Mouse (Mus musculus) intestine, postnatal 0 days (tissue): ENCODE results near the gene Aldh1l1. TPM values are rescaled to one million over a fixed set of nuclear protein-coding genes. Genes with fewer than 3 reads are reported as not detected.

Experiments
- ATAC-seq: fragments of 200-750 bp; cut with Nextera tagmentation; 2 replicates; pipeline ENCODE4 v1.8.0; 2017; ENCODE audit warnings: mild to moderate bottlenecking, moderate TSS enrichment, moderate library complexity
- H3K27ac ChIP-seq: fragments of 300-500 bp; sonication (generic); 2 replicates; pipeline ENCODE4 v1.5.1; 2014; ENCODE audit warnings: mild to moderate bottlenecking, low read depth, low read length, moderate library complexity
- H3K27me3 ChIP-seq: fragments of 300-500 bp; sonication (generic); replicated peaks from 2 replicates; pipeline ENCODE4 v1.6.1; 2014; ENCODE audit warnings: low read length, mixed read lengths; ENCODE audit not compliant: control insufficient read depth, insufficient read depth
- H3K36me3 ChIP-seq: fragments of 300-500 bp; sonication (generic); 2 replicates; pipeline ENCODE4 v1.6.1; 2014; ENCODE audit warnings: mild to moderate bottlenecking, moderate library complexity; ENCODE audit not compliant: control insufficient read depth, insufficient read depth
- H3K4me1 ChIP-seq: fragments of 300-500 bp; sonication (generic); replicated peaks from 2 replicates; pipeline ENCODE4 v1.6.1; 2014; ENCODE audit warnings: antibody characterized with exemption, low read length, mixed read lengths; ENCODE audit not compliant: control insufficient read depth, insufficient read depth
- H3K4me2 ChIP-seq: fragments of 300-500 bp; sonication (generic); replicated peaks from 2 replicates; pipeline ENCODE4 v1.6.1; 2014; ENCODE audit warnings: low read depth, mild to moderate bottlenecking, moderate library complexity
- H3K4me3 ChIP-seq: fragments of 300-500 bp; sonication (generic); 2 replicates; pipeline ENCODE4 v1.5.1; 2014; ENCODE audit warnings: low read depth, low read length
- H3K9ac ChIP-seq: fragments of 300-500 bp; sonication (generic); 2 replicates; pipeline ENCODE4 v1.6.1; 2014; ENCODE audit warnings: mild to moderate bottlenecking, low read depth, low read length
- H3K9me3 ChIP-seq: fragments of 300-500 bp; sonication (generic); 2 replicates; pipeline ENCODE4 v1.6.1; 2016; ENCODE audit warnings: mixed run types; ENCODE audit not compliant: control insufficient read depth
- CTCF ChIP-seq: sonication (generic); IDR thresholded peaks from 2 replicates; pipeline ENCODE4 v1.5.1; 2016; ENCODE audit warnings: low read depth, mild to moderate bottlenecking, control low read depth, antibody characterized with exemption, moderate library complexity
- WGBS: fragments of 180-500 bp; shearing (Covaris S2); extraction: QIAGEN DNeasy Blood & Tissue Kit; methylation state at CpG from one replicate; pipeline ENCODE4 v1.1.7; 2014; 5-methylcytosine and 5-hydroxymethylcytosine counted together
- polyA plus RNA-seq: library from polyadenylated mRNA; unstranded; fragments of >200 nt; fragmentation: Nextera tagmentation; extraction: Ambion mirVana; gene quantifications from 2 replicates; pipeline ENCODE4 v1.2.1, GENCODE M21; 2015

Aldh1l1 gene
- polyA plus RNA-seq, 1 experiment from 2014 or later, result 12.1 TPM

DNA sequence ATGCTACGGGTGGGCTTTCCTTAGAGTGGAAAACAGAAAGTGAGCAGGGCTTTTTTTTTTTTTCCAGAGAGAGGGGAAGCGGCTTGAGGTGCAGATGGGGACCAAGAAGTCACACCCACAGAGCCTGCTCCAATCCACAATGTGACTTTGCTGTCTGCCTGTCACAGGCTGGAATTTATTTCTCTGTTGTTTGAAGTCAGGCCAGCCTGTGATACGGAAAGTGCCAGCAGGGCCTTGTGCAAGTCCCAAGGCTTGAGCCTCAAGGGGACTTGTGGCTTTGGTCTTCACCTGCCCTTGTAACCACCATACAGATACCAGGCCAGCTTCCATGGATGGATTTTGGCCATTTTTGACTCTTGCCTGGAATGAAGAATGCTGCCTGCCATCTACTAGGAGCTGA, 32.7 kb downstream of the Aldh1l1 start:
- H3K4me1 ChIP-seq, result no peaks in the 10 kb centered on the region
- no peak overlapping the region for H3K9ac ChIP-seq
- H3K36me3 ChIP-seq, result no peaks in the 10 kb centered on the region
- H3K4me3 ChIP-seq, result no peak overlapping the region
- H3K4me2 ChIP-seq, result no peak overlapping the region
- H3K27me3 ChIP-seq, result no peaks in the 10 kb centered on the region
- no peak overlapping the region for H3K27ac ChIP-seq
- 39% methylated on average over 3 of the region's 3 CpGs for WGBS
- H3K9me3 ChIP-seq, result no peaks in the 10 kb centered on the region
- no peak for ATAC-seq
- no peak for TF ChIP-seq CTCF

DNA sequence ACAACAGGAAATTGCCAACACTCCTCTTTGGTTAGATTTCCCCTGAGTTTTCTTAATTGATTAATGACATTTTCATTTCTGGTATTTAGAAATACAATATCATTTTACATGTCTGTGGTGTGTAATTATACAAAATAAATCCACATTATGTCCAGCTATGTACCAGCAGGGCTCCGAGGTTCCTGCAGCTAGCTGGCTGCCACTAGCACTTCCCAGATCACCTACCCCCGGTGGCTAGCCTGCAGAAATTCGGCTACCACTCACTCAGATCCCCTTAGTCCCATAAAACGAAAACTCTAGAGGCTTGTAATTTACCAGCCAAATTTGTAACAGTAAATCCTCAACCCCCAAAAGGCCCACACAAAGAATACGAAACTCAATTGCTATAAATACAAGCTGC, 33.1 kb downstream of the Aldh1l1 start:
- Histone ChIP-seq H3K36me3 (no peaks in the 10 kb centered on the region), H3K9ac (no peak overlapping the region), H3K27ac (no peak overlapping the region), H3K4me1 (no peaks in the 10 kb centered on the region), H3K4me3 (no peak overlapping the region), H3K27me3 (no peaks in the 10 kb centered on the region), H3K4me2 (no peak overlapping the region), H3K9me3 (no peaks in the 10 kb centered on the region)
- TF ChIP-seq CTCF, result no peak
- WGBS, result 48% methylated on average over 5 of the region's 5 CpGs
- ATAC-seq, result no peak

DNA sequence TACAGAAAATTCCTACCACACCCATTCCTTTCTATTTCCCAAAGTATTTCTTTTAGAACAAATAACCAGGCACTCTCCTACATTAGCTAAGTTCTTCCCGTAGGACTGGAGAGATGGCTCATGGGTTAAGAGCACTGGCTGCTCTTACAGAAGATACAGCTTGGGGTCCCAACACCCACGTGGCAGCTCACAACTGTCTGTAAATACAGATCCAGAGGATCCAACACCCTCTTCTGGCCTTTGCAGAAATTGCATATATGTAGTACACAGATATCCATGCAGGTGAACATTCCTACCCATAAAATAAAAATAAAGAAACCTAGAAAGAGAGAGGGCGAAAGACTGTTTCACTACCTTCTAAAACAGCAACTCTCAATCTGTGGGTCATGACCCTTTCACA, 40.2 kb downstream of the Aldh1l1 start:
- Histone ChIP-seq H3K9me3 (no peaks in the 10 kb centered on the region), H3K4me2 (no peak overlapping the region), H3K4me3 (no peak overlapping the region), H3K36me3 (no peaks in the 10 kb centered on the region), H3K27me3 (no peaks in the 10 kb centered on the region), H3K27ac (no peak overlapping the region), H3K9ac (no peak overlapping the region), H3K4me1 (no peaks in the 10 kb centered on the region)
- 70% methylated on average over 3 of the region's 3 CpGs for WGBS
- peak; percentile 9; the same call in 1 of the 2 replicates for TF ChIP-seq CTCF
- ATAC-seq, result no peak

DNA sequence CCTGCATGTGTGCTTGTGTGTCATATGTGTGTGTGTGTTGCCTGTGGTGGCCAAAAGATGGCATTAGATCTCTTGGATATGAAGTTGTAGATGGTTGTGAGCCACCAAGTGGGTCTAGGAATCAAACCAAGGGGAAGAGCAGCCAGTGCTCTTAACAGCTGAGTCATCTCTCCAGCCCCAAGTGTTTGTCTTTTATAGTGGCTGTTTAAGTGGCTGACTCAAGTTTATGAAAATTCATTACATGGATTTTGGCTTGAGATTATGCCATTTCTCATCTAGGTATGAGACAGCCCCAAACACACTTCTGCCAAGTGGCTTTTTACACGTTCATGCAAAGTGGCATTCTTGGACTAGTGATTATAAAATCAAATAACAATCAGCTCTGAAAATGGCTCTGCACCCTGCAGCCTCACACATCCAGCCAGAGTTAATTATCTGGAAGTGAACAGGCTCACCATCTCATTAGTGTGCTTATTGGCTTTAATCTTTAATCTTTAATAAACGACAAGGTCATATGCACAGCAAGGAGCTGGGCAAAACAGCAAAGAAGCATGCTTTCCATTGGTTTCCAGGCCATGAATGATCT, 43.3 kb downstream of the Aldh1l1 start:
- Histone ChIP-seq H3K9me3 (no peaks in the 10 kb centered on the region), H3K27ac (no peak overlapping the region), H3K4me1 (no peaks in the 10 kb centered on the region), H3K4me3 (no peak overlapping the region), H3K9ac (no peak overlapping the region), H3K4me2 (no peak overlapping the region), H3K36me3 (no peaks in the 10 kb centered on the region), H3K27me3 (no peaks in the 10 kb centered on the region)
- WGBS, result 41% methylated on average over 2 of the region's 2 CpGs
- no peak for ATAC-seq
- TF ChIP-seq CTCF, result no peak

DNA sequence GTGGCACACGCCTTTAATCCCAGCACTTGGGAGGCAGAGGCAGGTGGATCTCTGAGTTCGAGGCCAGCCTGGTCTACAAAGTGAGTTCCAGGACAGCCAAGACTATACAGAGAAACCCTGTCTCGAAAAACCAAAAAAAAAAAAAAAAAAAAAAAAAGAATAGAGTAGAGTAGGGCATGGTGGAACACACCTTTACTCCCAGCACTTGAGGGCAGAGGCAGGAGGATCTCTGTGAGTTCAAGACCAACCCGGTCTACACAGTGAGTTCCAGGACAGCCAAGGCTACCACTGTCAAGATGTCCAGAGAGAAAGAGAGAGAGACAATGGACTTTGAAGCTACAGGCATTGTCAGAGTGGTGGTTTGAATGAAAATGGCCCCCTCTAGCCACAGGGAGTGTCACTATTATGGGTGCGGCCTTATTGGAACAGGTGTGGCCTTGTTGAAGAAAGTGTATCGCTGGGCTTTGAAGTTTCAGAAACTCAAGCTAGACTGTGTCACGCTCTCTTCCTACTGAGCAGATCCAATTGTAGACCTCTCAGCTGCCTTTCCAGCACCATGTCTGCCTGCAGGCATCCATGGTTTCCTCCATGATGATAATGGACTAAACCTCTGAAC, 46.5 kb downstream of the Aldh1l1 start:
- no peak for TF ChIP-seq CTCF
- no peak overlapping the region for H3K27ac ChIP-seq
- H3K4me3 ChIP-seq, result no peak overlapping the region
- no peaks in the 10 kb centered on the region for H3K4me1 ChIP-seq
- no peaks in the 10 kb centered on the region for H3K9me3 ChIP-seq
- H3K9ac ChIP-seq, result no peak overlapping the region
- no peaks in the 10 kb centered on the region for H3K27me3 ChIP-seq
- 84% methylated on average over 6 of the region's 7 CpGs for WGBS
- no peak for ATAC-seq
- H3K4me2 ChIP-seq, result no peak overlapping the region
- H3K36me3 ChIP-seq, result no peaks in the 10 kb centered on the region

DNA sequence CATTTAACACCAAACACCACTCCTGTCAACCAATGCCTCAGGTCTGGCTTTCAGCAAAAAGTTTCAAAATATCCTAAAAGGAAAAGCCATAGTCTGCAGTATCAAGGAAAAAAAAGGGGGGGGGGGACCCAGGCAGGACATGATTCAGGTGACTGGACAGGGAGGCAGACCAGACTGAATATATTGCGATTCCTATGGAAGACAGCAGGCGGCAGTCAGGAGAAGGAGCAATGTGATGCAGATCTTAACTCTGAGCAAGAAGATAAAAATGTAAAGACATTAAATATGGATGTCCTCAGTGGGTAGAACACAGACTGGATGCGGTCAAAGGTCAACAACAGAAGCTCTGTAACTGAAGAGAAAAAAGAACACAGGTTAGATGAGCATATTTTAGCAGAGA, 47.3 kb downstream of the Aldh1l1 start:
- Histone ChIP-seq H3K27me3 (no peaks in the 10 kb centered on the region), H3K27ac (no peak overlapping the region), H3K4me3 (no peak overlapping the region), H3K9ac (no peak overlapping the region), H3K4me2 (no peak overlapping the region), H3K4me1 (no peaks in the 10 kb centered on the region), H3K9me3 (no peaks in the 10 kb centered on the region), H3K36me3 (no peaks in the 10 kb centered on the region)
- no peak for ATAC-seq
- TF ChIP-seq CTCF, result peak; percentile 59
- 72% methylated on average over 3 of the region's 3 CpGs for WGBS
